Mouse (Mus musculus): Measurements from ENCODE around the gene Tnfrsf1b.

Tnfrsf1b gene

DNA sequence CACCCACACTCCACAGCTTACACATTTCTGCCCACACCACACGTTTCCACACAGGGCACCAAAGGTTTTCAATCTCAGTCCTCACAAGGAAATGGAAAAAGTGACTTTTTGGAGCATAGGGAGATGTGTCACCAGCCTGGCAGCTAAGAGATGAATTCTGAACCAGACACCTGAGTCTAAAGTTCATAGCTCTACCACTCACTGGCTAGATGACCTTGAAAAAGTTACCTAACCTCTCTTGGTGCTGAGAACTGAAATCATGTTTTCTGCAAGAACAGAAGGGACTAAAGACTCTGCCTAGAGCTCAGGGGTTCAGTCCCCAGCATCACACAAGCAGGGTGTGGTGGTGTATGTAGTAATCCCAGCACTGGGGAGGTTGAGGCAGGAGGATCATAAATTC, 26.7 kb downstream of the Tnfrsf1b start:
- CTCF ChIA-PET = interaction anchor here (0.9 to 1.8 kb wide), 2 partner anchors 27 to 66 kb away, joined by 4 to 7 read pairs; no protein-coding TSS in a partner anchor

DNA sequence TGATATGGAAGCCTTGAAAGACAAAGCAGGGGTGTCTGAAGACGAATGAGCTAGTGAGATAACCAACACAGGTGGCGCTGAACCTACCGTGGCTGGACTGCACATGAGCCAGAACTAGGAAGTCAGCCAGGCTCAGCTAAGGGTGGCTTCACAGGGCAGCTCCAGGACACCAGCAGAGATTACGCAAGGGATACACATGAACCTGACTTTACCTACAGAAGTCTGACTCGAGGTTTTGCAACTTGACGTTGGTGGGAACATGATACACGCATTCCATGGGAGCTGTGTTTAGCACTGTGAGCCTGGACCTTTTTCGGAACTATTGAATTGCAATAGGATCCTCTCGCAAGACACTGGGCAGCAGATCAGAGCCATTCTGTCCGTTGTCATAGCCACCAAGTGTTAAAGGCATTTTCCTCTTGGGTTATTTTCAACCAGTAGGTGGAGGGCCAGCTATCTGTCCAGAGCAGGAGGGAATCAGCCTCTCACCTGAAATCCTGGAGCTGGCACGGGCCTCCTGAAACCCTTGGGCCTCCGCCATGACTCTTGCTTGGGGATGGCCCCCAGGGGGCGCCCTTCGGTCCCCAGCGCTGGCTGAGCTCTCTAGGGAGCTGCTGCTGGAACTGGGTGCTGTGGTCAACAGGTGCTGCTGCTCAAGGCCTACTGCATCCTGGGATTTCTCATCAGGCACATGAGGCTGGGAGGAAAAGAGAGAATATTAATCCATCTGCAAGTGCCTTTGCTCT, 27.3 kb downstream of the Tnfrsf1b start:
- CTCF ChIA-PET = interaction anchor here (0.6 to 1.8 kb wide), 4 partner anchors 28 to 172 kb away, joined by 3 to 7 read pairs (median 5); no protein-coding TSS in a partner anchor

- CTCF ChIA-PET = interaction anchor here (0.7 kb wide), 1 partner anchor 74 kb away, joined by 13 read pairs; no protein-coding TSS in a partner anchor
Observed at GRCm38 (mm10) chr4:145217837-145218236, 28.8 kb downstream of the Tnfrsf1b start.

DNA sequence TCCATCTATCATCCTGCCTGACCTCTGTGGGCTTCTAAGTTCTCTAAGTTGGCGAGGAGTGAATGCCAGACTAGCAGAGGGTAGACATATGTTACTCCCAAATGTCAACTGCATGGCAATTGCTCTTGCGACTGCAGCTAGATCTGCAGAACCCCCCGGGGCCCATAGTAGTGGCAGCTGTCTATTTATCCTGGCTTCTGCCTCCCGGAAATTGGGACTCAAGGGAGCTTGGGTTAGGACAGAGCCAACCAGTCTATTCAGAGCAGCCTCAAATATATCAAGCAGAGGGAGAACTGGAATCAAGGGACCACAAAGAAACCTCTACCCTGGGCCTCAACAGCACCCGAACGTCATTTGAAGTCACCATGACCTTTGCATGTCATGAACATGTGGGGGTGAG, 29.6 kb downstream of the Tnfrsf1b start:
- CTCF ChIA-PET = interaction anchor here (0.6 kb wide), 2 partner anchors 24 to 281 kb away, joined by 3 to 4 read pairs; no protein-coding TSS in a partner anchor

GRCm38 (mm10) chr4:145215396-145215795, 31.3 kb downstream of the Tnfrsf1b start:
- CTCF ChIA-PET = interaction anchor here (1.1 to 2.0 kb wide), 2 partner anchors 23 to 71 kb away, joined by 3 to 9 read pairs; no protein-coding TSS in a partner anchor

DNA sequence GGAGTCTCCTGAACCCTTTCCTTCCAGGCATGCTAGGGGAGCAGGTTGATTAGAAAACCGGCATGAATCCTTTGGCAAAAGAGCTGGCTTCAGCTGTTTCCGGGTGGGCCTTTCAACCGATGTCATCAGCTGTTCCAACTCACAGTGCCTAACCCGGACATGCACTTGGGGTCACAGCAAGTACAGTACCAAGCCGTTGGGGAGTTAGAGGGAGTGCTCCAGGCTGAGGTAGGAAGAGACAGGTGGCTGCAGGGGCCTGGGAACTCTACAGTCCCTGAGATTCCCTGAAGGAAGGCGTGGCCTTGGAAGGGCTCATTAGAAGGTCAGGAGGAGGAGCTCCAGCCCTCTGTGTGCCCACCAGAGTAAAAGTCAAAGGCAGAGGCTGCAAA, 31.9 kb downstream of the Tnfrsf1b start:
- CTCF ChIA-PET = interaction anchor here (0.8 to 2.0 kb wide), 4 partner anchors 23 to 86 kb away, joined by 3 to 9 read pairs (median 3); no protein-coding TSS in a partner anchor

DNA sequence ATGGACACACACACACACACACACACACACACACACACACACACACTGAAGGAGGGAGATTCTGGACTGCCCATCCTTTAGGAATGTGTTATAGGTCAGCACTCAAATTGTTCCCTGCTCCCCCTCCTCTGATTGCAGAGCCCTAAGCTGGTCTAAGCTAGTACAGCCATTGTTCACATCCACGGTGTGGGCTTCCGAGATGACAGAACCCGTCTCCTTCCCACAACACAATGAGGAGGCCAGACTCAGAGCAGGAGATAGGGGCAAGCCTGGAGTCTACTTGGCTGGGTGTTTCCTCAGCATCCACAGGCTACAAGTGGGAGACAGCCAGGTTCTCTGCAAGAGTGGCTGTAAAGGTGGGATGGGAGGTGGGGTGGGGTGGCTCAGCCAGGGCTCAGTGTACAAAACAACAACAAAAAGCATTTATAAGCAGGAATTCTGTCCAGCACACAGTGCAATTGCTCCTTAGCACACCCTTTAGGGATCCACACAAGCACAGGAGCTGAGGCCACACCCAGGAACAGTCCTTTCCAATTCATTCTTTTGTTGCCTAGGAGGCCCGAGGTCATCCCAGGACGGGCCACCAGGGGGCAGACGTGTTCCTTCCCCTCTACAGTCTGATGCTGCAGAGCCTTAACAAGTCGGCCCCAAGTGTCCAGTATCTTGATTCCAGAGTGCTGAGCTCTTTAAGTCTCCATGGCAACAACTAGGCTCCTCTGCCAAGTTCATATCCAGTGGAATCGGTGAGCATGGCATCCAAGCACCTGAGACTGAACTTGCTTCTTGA, 32.5 kb downstream of the Tnfrsf1b start:
- CTCF ChIA-PET = interaction anchor here (0.7 to 2.0 kb wide), 6 partner anchors 22 to 87 kb away, joined by 3 to 9 read pairs (median 3); no protein-coding TSS in a partner anchor

- CTCF ChIA-PET = interaction anchor here (0.8 kb wide), 1 partner anchor 25 kb away, joined by 10 read pairs; no protein-coding TSS in a partner anchor
Observed at GRCm38 (mm10) chr4:145211076-145211475, 35.6 kb downstream of the Tnfrsf1b start.

DNA sequence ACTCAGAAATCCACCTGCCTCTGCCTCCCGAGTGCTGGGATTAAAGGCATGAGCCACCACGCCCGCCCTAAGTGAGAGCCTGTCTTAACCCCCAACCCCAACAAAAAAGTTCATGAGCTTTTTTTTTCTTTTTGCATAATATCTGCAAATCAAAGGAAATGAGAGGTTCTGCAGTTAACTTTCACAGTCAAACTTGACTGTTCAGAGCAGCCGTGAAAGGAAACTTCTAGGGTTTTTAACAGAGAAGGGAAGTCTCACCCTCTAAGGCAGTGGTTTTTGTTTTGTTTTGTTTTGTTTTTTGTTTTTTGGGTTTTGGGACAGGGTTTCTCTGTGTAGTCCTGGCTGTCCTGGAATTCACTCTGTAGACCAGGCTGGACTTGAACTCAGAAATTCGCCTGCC, 36.1 kb downstream of the Tnfrsf1b start:
- CTCF ChIA-PET = interaction anchor here (0.8 kb wide), 1 partner anchor 26 kb away, joined by 10 read pairs; no protein-coding TSS in a partner anchor

GRCm38 (mm10) chr4:145209690-145210088, 37.0 kb downstream of the Tnfrsf1b start:
- CTCF ChIA-PET = interaction anchor here (0.5 to 0.7 kb wide), 2 partner anchors 13 to 83 kb away, joined by 3 to 11 read pairs; no protein-coding TSS in a partner anchor

DNA sequence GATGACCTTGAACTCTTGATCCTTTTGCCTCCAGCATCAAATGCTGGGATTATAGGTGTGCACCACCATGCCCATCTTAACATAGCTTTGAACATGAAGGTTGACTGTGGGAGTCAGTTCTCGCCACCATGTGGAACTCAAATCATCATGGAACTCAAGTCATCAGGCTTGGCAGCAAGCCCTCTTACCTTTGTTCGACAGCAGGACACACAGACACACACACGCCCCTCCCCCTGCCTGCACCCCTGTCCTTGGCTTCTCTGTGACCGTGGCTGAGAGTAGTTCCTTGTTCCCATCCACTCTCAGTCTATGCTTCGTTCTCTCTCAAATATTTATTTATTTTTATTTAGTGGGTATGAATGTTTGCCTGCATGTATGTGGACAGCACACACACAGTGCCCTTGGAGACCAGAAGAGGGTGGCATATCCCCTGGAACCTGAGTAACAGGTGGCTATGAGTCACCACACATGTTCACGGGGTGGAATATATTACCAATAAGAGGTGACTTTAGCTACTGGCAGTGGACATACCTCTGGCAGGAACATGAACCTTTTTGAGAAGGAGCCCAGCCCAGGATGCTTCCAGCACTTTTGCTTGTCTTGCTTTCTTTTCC, 37.5 kb downstream of the Tnfrsf1b start:
- CTCF ChIA-PET = interaction anchor here (0.7 kb wide), 1 partner anchor 13 kb away, joined by 11 read pairs; no protein-coding TSS in a partner anchor

DNA sequence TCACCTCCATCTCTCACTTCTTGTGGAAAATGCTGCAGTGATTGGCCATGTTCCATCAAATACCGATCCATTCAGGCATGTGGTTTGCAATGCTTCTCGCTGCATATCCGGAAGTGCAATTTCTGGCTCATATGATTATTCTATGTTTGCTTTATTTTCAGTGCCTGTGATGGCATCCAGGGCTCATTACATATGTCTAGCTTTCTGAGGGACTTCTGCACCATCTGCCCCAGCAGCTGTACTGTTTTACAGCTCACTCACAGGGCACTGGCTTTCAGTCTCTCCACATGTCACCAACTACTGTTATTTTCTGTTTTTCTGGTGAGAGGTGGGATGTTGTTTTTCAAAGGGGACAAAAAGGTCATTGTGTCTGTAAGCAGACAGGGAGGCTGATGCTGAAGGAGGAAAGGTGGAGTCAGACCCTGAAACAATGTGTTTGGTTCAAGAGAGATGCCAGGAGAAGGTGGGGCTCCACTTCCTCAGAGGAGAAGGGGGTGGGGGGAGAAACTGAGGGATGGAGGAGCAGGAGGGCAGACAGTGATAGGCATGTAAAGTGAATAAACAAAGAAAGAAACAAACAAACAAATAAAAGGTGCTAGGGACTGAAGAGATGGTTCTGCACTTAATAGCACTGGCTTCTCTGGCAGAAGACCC, 38.8 kb downstream of the Tnfrsf1b start:
- CTCF ChIA-PET = no interaction called here

- CTCF ChIA-PET = interaction anchor here (0.5 kb wide), 1 partner anchor 46 kb away, joined by 3 read pairs; no protein-coding TSS in a partner anchor
Observed at GRCm38 (mm10) chr4:145204779-145205178, 41.9 kb downstream of the Tnfrsf1b start.

DNA sequence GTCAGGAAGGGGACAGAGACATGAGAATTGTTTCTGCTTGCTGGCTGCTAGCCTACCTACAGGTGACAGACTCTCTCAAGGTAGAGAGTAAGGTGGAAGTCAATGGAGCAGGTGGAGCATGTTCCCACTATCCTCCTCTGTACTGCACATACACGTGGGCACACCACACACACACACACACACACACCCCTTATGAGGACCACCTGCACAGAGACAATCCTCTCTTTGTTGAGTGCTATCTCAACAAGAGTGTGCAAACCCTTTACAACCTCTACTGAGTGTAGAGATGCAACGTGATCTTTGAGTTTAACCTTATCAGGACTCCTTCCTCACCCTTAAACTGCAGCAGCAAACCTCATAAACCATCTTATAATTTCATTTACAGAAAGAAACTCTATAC, 43.4 kb downstream of the Tnfrsf1b start:
- CTCF ChIA-PET = no interaction called here

DNA sequence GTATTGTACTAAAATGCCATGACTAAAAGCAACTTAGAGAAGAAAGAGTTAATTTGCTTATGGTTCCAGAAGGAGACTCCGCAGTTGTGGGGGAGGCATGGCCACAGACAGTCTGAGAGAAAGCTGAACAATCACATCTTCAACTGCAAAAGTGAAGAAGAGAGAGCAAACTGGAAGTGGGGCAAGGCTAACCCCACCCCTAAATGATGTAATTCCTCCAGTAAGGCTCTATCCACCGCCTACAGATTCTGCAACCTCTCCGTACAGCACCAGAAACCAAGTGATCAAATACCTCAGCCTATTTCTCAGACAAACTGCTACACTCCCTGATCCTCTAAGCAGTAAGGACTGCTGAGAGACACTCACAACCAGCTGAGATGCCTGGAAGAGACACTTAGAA, 45.2 kb downstream of the Tnfrsf1b start:
- CTCF ChIA-PET = no interaction called here

- CTCF ChIA-PET = interaction anchor here (0.7 kb wide), 1 partner anchor 164 kb away, joined by 3 read pairs; no protein-coding TSS in a partner anchor
Observed at GRCm38 (mm10) chr4:145199982-145200699, 46.5 kb downstream of the Tnfrsf1b start.

DNA sequence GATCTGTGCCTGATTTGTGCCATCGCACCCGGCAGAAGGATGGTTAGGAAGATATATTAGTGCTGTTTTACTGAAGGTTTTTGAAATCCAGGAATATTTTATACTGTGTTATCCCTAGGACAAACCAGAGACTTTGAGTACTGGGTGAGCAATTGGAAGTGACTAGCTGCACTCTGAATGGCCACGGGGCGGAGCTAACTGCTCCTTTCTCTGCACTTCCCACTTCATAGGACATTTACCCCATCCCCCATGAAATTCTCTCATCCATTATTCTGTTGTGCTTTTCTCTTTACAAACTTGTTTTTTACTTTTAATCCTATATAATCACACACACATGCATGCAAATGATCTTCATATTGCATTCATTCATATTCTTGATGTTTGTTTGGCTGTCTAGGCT, 50.1 kb downstream of the Tnfrsf1b start:
- CTCF ChIA-PET = interaction anchor here (0.6 to 0.8 kb wide), 3 partner anchors 13 to 222 kb away, joined by 5 to 11 read pairs (median 8); no protein-coding TSS in a partner anchor

- CTCF ChIA-PET = interaction anchor here (1.2 kb wide), 1 partner anchor 55 kb away, joined by 3 read pairs; no protein-coding TSS in a partner anchor
Observed at GRCm38 (mm10) chr4:145195172-145195571, 51.5 kb downstream of the Tnfrsf1b start.

DNA sequence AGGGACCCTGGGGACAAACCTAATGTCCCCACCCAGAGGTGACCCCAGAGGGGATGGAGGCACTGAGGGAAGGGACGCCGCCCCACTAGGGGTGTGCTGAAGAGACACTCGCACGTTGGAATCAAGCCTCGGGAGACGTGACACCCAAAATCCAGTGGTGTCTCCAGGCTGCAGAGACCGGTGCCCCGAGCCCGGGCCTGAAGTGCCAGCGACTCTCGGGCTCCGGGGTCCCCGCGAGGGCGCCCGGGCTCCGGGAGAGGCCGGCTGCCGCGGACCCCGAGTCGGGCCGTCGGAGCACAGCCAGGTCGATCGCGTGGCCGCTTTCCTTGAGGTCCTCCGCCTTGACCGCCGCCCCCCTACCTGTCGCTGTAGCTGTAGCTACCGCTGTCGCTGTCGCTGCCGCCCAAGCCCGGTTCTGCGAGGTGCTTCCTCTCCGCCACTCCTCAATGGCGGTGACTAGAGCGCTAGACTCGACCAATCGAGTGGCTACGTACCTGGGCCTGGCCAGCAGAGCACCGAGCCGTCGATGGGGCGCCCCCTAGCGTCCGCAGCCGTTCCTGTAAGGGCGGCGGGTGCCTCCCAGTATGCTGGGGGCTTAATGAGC, 52.0 kb downstream of the Tnfrsf1b start, which contains the start of gene Vps13d:
Gene Vps13d (minus strand): TSS at position 447 of the 604 bp plus-strand sequence.
- CTCF ChIA-PET = interaction anchor here (1.2 kb wide), 1 partner anchor 55 kb away, joined by 3 read pairs; no protein-coding TSS in a partner anchor
